Mouse (Mus musculus) lung, adult 2 months (tissue): ENCODE data around the gene Hist1h4i.

Source experiments
- CTCF ChIP-seq: fragments of 200-500 bp; IDR thresholded peaks from 2 replicates; pipeline ENCODE4 v1.5.1; 2011; ENCODE audit warnings: mild to moderate bottlenecking, low read length, control low read depth; ENCODE audit not compliant: insufficient read depth
- POLR2A ChIP-seq: fragments of 200-500 bp; IDR thresholded peaks from 2 replicates; pipeline ENCODE4 v1.6.1; 2011; ENCODE audit warnings: low read depth, mild to moderate bottlenecking, control low read depth, low read length, borderline replicate concordance; ENCODE audit errors: extremely low read depth

- no peak for TF ChIP-seq POLR2A
- TF ChIP-seq CTCF: no peak
These were observed 4.1 kb upstream of the Hist1h4i start for GRCm38 (mm10) chr13:22045311-22045710.
